In the genomic region with DNA sequence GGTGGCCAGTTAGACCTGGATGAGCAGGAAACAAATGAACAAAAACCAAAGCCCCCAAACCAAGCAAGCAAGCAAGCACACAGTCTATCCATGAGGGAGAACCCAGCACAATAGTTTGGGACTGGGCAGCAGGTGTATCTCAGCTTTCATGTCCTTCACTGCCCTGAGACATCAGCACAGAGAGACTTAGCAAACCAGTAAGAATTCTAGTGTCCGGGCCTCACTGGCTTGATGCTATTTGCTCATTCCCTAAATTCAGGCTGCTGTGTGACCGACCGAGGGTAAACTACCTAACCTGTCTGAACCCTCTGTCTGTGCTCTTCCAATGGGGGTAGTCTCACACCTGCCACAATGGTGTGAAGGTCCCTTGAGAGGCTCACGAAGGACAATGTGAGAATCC, we compare ENCODE assay signal across 19 mouse cellular contexts. TPM values are rescaled to one million over a fixed set of nuclear protein-coding genes. Genes with fewer than 3 reads are reported as not detected.
DNase-seq lines count a peak whose midpoint lies in the region; ATAC-seq lines count a peak whose summit lies in the region.
"Had no signal": no experiment of that assay in that cellular context is flagged by ENCODE, and none has a peak within 500 bp of the region (broad histone marks: within the 10 kb centered on the region; RNA-seq: fewer than 3 reads in every experiment).

No protein-coding gene starts in this region.

- no peak for ATAC-seq in heart, embryonic 12.5 days (ENCODE audit: insufficient number of reproducible peaks, low FRiP score)
- ATAC-seq in midbrain, embryonic 11.5 days (ENCODE audit: low FRiP score) = no peak
- ATAC-seq in midbrain, embryonic 14.5 days (ENCODE audit: low FRiP score, low TSS enrichment) = no peak
- ATAC-seq: activated CD4-positive, CD25-positive, alpha-beta regulatory T cell, adult 4 months; CD4-positive, CD25-positive, alpha-beta regulatory T cell, adult 4 months; Patski had no signal

- H3K4me3 ChIP-seq in heart, embryonic 12.5 days = no peak overlapping the region
- H3K4me3 ChIP-seq in midbrain, embryonic 11.5 days (ENCODE audit: low read depth, low read length) = no peak overlapping the region
- no peak overlapping the region for H3K4me3 ChIP-seq in midbrain, embryonic 14.5 days (replicated peaks; ENCODE audit: low read depth, low read length)
- H3K4me3 ChIP-seq in limb, embryonic 10.5 days = no peak overlapping the region

- H3K36me3 ChIP-seq in heart, embryonic 12.5 days = 0 out of 2 replicates have a peak, but pooled peaks cover 2% of the 10 kb centered on the region
- H3K36me3 ChIP-seq in midbrain, embryonic 11.5 days (ENCODE audit: control insufficient read depth, insufficient read depth, low read length) = no peaks in the 10 kb centered on the region
- H3K36me3 ChIP-seq in midbrain, embryonic 14.5 days (ENCODE audit: control insufficient read depth, insufficient read depth, low read length) = no peaks in the 10 kb centered on the region
- H3K36me3 ChIP-seq in limb, embryonic 10.5 days = peaks cover 21% of the 10 kb centered on the region
- H3K36me3 ChIP-seq: G1E had no signal

- peaks cover 24% of the 10 kb centered on the region for H3K4me1 ChIP-seq in heart, embryonic 12.5 days (replicated peaks)
- H3K4me1 ChIP-seq in midbrain, embryonic 11.5 days (ENCODE audit: control insufficient read depth, insufficient read depth, low read length) = no peaks in the 10 kb centered on the region
- no peaks in the 10 kb centered on the region for H3K4me1 ChIP-seq in midbrain, embryonic 14.5 days (ENCODE audit: control insufficient read depth, insufficient read depth, low read length)
- H3K4me1 ChIP-seq in limb, embryonic 10.5 days = peaks cover 51% of the 10 kb centered on the region

- DNase-seq in heart, adult 11 months = peak; percentile 68
- DNase-seq in midbrain, embryonic 11.5 days (ENCODE audit: low spot score, missing footprints) = peak; percentile 59
- DNase-seq in midbrain, embryonic 14.5 days = no peak
- DNase-seq in limb, embryonic 10.5 days (ENCODE audit: low spot score) = no peak
- no peak for DNase-seq in right cerebral cortex, postnatal 4 days
- DNase-seq: adrenal gland, adult 8-10 months; adrenal gland, postnatal 10 days; adrenal gland, postnatal 25 days; adrenal gland, postnatal 36 days; B cell, adult 2 months; cerebellum, adult 11 months; cerebellum, adult 11-12 months; cerebellum, adult 18-20 months had no signal

- 79% methylated on average over 4 of the region's 4 CpGs for WGBS in heart, embryonic 12.5 days
- WGBS in midbrain, embryonic 11.5 days = 89% methylated on average over 4 of the region's 4 CpGs
- 97% methylated on average over 4 of the region's 4 CpGs for WGBS in midbrain, embryonic 14.5 days
- WGBS in limb, embryonic 10.5 days = 93% methylated on average over 4 of the region's 4 CpGs

- no peaks in the 10 kb centered on the region for H3K9me3 ChIP-seq in heart, embryonic 12.5 days (replicated peaks)
- no peaks in the 10 kb centered on the region for H3K9me3 ChIP-seq in midbrain, embryonic 11.5 days (ENCODE audit: control insufficient read depth, low read length)
- H3K9me3 ChIP-seq in midbrain, embryonic 14.5 days (ENCODE audit: control insufficient read depth, low read length) = no peaks in the 10 kb centered on the region
- H3K9me3 ChIP-seq in limb, embryonic 10.5 days (replicated peaks) = no peaks in the 10 kb centered on the region
- H3K9me3 ChIP-seq: G1E had no signal

- H3K27ac ChIP-seq in heart, embryonic 12.5 days (ENCODE audit: poor library complexity, severe bottlenecking) = no peak overlapping the region
- no peak overlapping the region for H3K27ac ChIP-seq in midbrain, embryonic 11.5 days (ENCODE audit: low read depth, low read length)
- H3K27ac ChIP-seq in midbrain, embryonic 14.5 days (replicated peaks; ENCODE audit: low read depth, low read length) = no peak overlapping the region
- H3K27ac ChIP-seq in limb, embryonic 10.5 days = peak overlapping the region; percentile 79

- no peak overlapping the region for H3K4me2 ChIP-seq in heart, embryonic 12.5 days
- H3K4me2 ChIP-seq in midbrain, embryonic 11.5 days = no peak overlapping the region
- H3K4me2 ChIP-seq in midbrain, embryonic 14.5 days (ENCODE audit: low read length) = no peak overlapping the region

- H3K27me3 ChIP-seq in heart, embryonic 12.5 days (replicated peaks) = no peaks in the 10 kb centered on the region
- no peaks in the 10 kb centered on the region for H3K27me3 ChIP-seq in midbrain, embryonic 11.5 days (ENCODE audit: control insufficient read depth, insufficient read depth, low read length)
- H3K27me3 ChIP-seq in midbrain, embryonic 14.5 days (ENCODE audit: control insufficient read depth, insufficient read depth, low read length) = no peaks in the 10 kb centered on the region
- no peaks in the 10 kb centered on the region for H3K27me3 ChIP-seq in limb, embryonic 10.5 days (ENCODE audit: low read depth, poor library complexity, severe bottlenecking)
- H3K27me3 ChIP-seq: CH12.LX, Patski had no signal

- no peak overlapping the region for H3K9ac ChIP-seq in heart, embryonic 12.5 days
- no peak overlapping the region for H3K9ac ChIP-seq in midbrain, embryonic 11.5 days (ENCODE audit: low read length)
- H3K9ac ChIP-seq in midbrain, embryonic 14.5 days (replicated peaks; ENCODE audit: low read length) = no peak overlapping the region

RNA-seq across cellular contexts. Expression of a gene that starts 29.7 kb away (rescaled TPM):
- polyA plus RNA-seq in heart, embryonic 12.5 days (2016; fragmentation: Nextera tagmentation; extraction: Ambion mirVana) = 42.0 and 45.6 TPM in 2 replicates
- 13.4 and 17.9 TPM in 2 replicates for polyA plus RNA-seq in midbrain, embryonic 11.5 days (2014; fragmentation: Nextera tagmentation; extraction: Ambion mirVana)
- polyA plus RNA-seq in midbrain, embryonic 14.5 days (2014; fragmentation: Nextera tagmentation; extraction: Ambion mirVana) = 3.7 and 7.1 TPM in 2 replicates
- polyA plus RNA-seq in limb, embryonic 10.5 days (2016; fragmentation: Nextera tagmentation; extraction: Ambion mirVana) = 49.3 and 68.9 TPM in 2 replicates
- polyA plus RNA-seq: activated CD4-positive, CD25-positive, alpha-beta regulatory T cell, adult 4 months; CD4-positive, CD25-positive, alpha-beta regulatory T cell, adult 4 months; G1E had no signal

Comparison
In these comparisons a context has a peak if more than half of its experiments do, and no peak if none do; other contexts are left out.
1. DNase-seq: peak in heart, adult 11 months (single experiment) and midbrain, embryonic 11.5 days (single experiment); none in midbrain, embryonic 14.5 days (single experiment), limb, embryonic 10.5 days (single experiment) and right cerebral cortex, postnatal 4 days (single experiment).